In the genomic region with DNA sequence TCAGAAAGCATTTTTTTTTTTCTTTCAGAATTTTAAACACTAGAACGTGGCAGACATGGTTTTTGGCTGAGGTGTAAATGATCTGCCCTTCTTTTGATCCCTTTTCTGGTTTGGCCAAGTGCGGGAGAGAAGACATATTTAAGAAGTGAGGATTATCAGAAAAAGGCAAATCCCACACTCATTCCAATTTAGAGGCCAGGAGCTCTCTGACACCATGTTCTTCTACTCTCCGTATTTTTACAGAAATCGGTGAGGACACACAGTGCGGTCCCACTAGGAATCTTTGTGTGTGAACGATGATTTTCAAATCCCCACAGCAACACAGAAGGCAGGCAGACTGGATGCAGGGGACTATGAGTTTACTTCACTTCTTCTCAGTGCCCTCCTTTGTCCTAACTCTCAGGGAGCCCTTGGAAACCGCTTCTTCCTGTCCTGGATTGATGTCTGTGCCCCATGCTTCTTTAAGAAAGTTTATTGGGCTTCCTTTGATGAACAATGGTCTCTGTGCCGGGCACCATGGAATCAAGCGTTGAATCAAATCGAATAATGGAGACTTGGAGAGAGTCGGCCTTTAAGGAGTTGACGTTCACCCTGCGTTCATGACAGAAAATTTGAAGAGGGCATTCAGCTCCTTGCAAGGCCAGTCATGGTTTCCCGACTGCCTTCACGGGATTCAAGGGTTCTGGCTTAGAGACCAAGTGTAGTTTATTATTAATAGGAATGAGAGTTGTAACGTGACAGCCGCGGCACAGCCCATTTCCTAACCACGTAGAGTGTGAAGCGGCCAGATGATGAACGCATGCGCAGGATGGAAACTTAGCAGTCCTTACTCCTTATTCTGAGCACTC, we compare ENCODE assay signal across 23 mouse cellular contexts.
A peak's percentile ranks its signal among the peaks of the same experiment; 100 is the strongest.
DNase-seq lines count a peak whose midpoint lies in the region; ATAC-seq lines count a peak whose summit lies in the region.
"Had no signal": no experiment of that assay in that cellular context is flagged by ENCODE, and none has a peak within 500 bp of the region (broad histone marks: within the 10 kb centered on the region; RNA-seq: fewer than 3 reads in every experiment).

No protein-coding gene starts in this region.

- H3K9ac ChIP-seq in hindbrain, embryonic 14.5 days, result no peak overlapping the region
- H3K9ac ChIP-seq in hindbrain, embryonic 12.5 days, result no peak overlapping the region
- H3K9ac ChIP-seq in neural tube, embryonic 11.5 days (ENCODE audit: low read length), result no peak overlapping the region
- H3K9ac ChIP-seq: embryonic facial prominence, embryonic 13.5 days; forebrain, embryonic 12.5 days; forebrain, embryonic 15.5 days; heart, embryonic 13.5 days; intestine, embryonic 15.5 days had no signal

- H3K9me3 ChIP-seq in hindbrain, embryonic 14.5 days (ENCODE audit: control insufficient read depth, low read length), result no peaks in the 10 kb centered on the region
- H3K9me3 ChIP-seq in hindbrain, embryonic 12.5 days (replicated peaks), result no peaks in the 10 kb centered on the region
- H3K9me3 ChIP-seq in megakaryocyte, embryonic 14.5 days, result peaks cover 49% of the 10 kb centered on the region
- H3K9me3 ChIP-seq in neural tube, embryonic 11.5 days (ENCODE audit: control insufficient read depth, low read length), result no peaks in the 10 kb centered on the region
- H3K9me3 ChIP-seq: embryonic facial prominence, embryonic 10.5 days; embryonic facial prominence, embryonic 13.5 days; forebrain, embryonic 12.5 days; forebrain, embryonic 15.5 days; heart, embryonic 10.5 days; heart, embryonic 13.5 days; intestine, embryonic 15.5 days had no signal

- H3K4me1 ChIP-seq in hindbrain, embryonic 14.5 days (replicated peaks; ENCODE audit: control insufficient read depth, insufficient read depth, low read length), result no peaks in the 10 kb centered on the region
- no peaks in the 10 kb centered on the region for H3K4me1 ChIP-seq in hindbrain, embryonic 12.5 days
- no peaks in the 10 kb centered on the region for H3K4me1 ChIP-seq in megakaryocyte, embryonic 14.5 days
- no peaks in the 10 kb centered on the region for H3K4me1 ChIP-seq in neural tube, embryonic 11.5 days (ENCODE audit: control insufficient read depth, insufficient read depth, low read length)
- H3K4me1 ChIP-seq: embryonic facial prominence, embryonic 13.5 days; forebrain, embryonic 12.5 days; forebrain, embryonic 15.5 days; heart, embryonic 10.5 days; heart, embryonic 13.5 days; intestine, embryonic 15.5 days had no signal

- H3K4me2 ChIP-seq in hindbrain, embryonic 14.5 days (replicated peaks), result no peak overlapping the region
- no peak overlapping the region for H3K4me2 ChIP-seq in hindbrain, embryonic 12.5 days (replicated peaks)
- H3K4me2 ChIP-seq in neural tube, embryonic 11.5 days (ENCODE audit: low read depth), result no peak overlapping the region
- H3K4me2 ChIP-seq: embryonic facial prominence, embryonic 13.5 days; forebrain, embryonic 12.5 days; forebrain, embryonic 15.5 days; heart, embryonic 13.5 days; intestine, embryonic 15.5 days had no signal

- H3K27ac ChIP-seq in hindbrain, embryonic 14.5 days, result no peak overlapping the region
- no peak overlapping the region for H3K27ac ChIP-seq in hindbrain, embryonic 12.5 days
- H3K27ac ChIP-seq in neural tube, embryonic 11.5 days (ENCODE audit: low read depth, low read length), result no peak overlapping the region
- H3K27ac ChIP-seq: embryonic facial prominence, embryonic 10.5 days; embryonic facial prominence, embryonic 13.5 days; forebrain, embryonic 12.5 days; forebrain, embryonic 15.5 days; heart, adult 2 months; heart, embryonic 10.5 days; heart, embryonic 13.5 days; intestine, embryonic 15.5 days had no signal

- no peak for DNase-seq in hindbrain, embryonic 14.5 days (ENCODE audit: low spot score)
- DNase-seq in neural tube, embryonic 11.5 days (ENCODE audit: low spot score), result no peak
- DNase-seq in neural tube, embryonic 10.5 days (ENCODE audit: extremely low spot score, low spot score), result no peak
- DNase-seq: adrenal gland, adult 2 months; adrenal gland, postnatal 14 days; cerebellum, adult 11 months; cerebellum, adult 2 months; cerebellum, adult 9-11 months; cerebellum, postnatal 25 days; gastrocnemius, postnatal 25 days; heart, adult 2 months had no signal

- no peaks in the 10 kb centered on the region for H3K27me3 ChIP-seq in hindbrain, embryonic 14.5 days (ENCODE audit: control insufficient read depth, insufficient read depth, low read length)
- no peaks in the 10 kb centered on the region for H3K27me3 ChIP-seq in hindbrain, embryonic 12.5 days
- H3K27me3 ChIP-seq in megakaryocyte, embryonic 14.5 days (replicated peaks), result no peaks in the 10 kb centered on the region
- H3K27me3 ChIP-seq in neural tube, embryonic 11.5 days (ENCODE audit: control insufficient read depth, insufficient read depth, low read length), result no peaks in the 10 kb centered on the region
- H3K27me3 ChIP-seq: embryonic facial prominence, embryonic 13.5 days; forebrain, embryonic 12.5 days; forebrain, embryonic 15.5 days; heart, embryonic 13.5 days; intestine, embryonic 15.5 days had no signal

- peak; percentile 40; the same call in 1 of the 2 replicates for ATAC-seq in hindbrain, embryonic 14.5 days (ENCODE audit: low FRiP score)
- no peak for ATAC-seq in hindbrain, embryonic 12.5 days (ENCODE audit: low FRiP score)
- no peak for ATAC-seq in megakaryocyte, adult 5-6 weeks (ENCODE audit: poor library complexity, severe bottlenecking)
- ATAC-seq in neural tube, embryonic 11.5 days (ENCODE audit: insufficient read depth, low FRiP score, low TSS enrichment), result peak; percentile 41; the same call in 1 of the 2 replicates
- ATAC-seq: CD4-positive, CD25-positive, alpha-beta regulatory T cell, adult 4 months; forebrain, embryonic 15.5 days; intestine, embryonic 15.5 days had no signal

- no peak overlapping the region for H3K4me3 ChIP-seq in hindbrain, embryonic 14.5 days (replicated peaks; ENCODE audit: low read length)
- no peak overlapping the region for H3K4me3 ChIP-seq in hindbrain, embryonic 12.5 days
- peak overlapping the region; percentile 14 for H3K4me3 ChIP-seq in megakaryocyte, embryonic 14.5 days (replicated peaks)
- no peak overlapping the region for H3K4me3 ChIP-seq in neural tube, embryonic 11.5 days (ENCODE audit: low read depth, low read length)
- H3K4me3 ChIP-seq: embryonic facial prominence, embryonic 10.5 days; embryonic facial prominence, embryonic 13.5 days; erythroblast, embryonic 14.5 days; forebrain, embryonic 12.5 days; forebrain, embryonic 15.5 days; heart, adult 2 months; heart, embryonic 10.5 days; heart, embryonic 13.5 days; intestine, embryonic 15.5 days had no signal

- 59% methylated on average over 22 of the region's 22 CpGs for WGBS in hindbrain, embryonic 14.5 days
- 72% methylated on average over 22 of the region's 22 CpGs for WGBS in hindbrain, embryonic 12.5 days
- 78% methylated on average over 22 of the region's 22 CpGs for WGBS in neural tube, embryonic 11.5 days

- no peaks in the 10 kb centered on the region for H3K36me3 ChIP-seq in hindbrain, embryonic 14.5 days (replicated peaks; ENCODE audit: control insufficient read depth, insufficient read depth)
- H3K36me3 ChIP-seq in hindbrain, embryonic 12.5 days, result no peaks in the 10 kb centered on the region
- no peaks in the 10 kb centered on the region for H3K36me3 ChIP-seq in megakaryocyte, embryonic 14.5 days (replicated peaks; ENCODE audit: low read length)
- no peaks in the 10 kb centered on the region for H3K36me3 ChIP-seq in neural tube, embryonic 11.5 days (ENCODE audit: control insufficient read depth, insufficient read depth, low read length)
- H3K36me3 ChIP-seq: embryonic facial prominence, embryonic 10.5 days; embryonic facial prominence, embryonic 13.5 days; forebrain, embryonic 12.5 days; forebrain, embryonic 15.5 days; heart, embryonic 10.5 days; heart, embryonic 13.5 days; intestine, embryonic 15.5 days had no signal

Comparison
In these comparisons a context has a peak if more than half of its experiments do, and no peak if none do; other contexts are left out.
1. ATAC-seq: peak in hindbrain, embryonic 14.5 days (single experiment) and neural tube, embryonic 11.5 days (single experiment); none in hindbrain, embryonic 12.5 days (single experiment) and megakaryocyte, adult 5-6 weeks (single experiment).